Mouse (Mus musculus) right cerebral cortex, postnatal 4 days (tissue): ENCODE data around the gene Vmn1r174.
"Not testable (repeated sequence)": the region's sequence is repeated elsewhere in the genome, so short reads cannot be mapped to it uniquely, and the experiment has no call there.

ENCODE experiments used
- DNase-seq: peaks from one replicate; pipeline ENCODE4 v3.0.0-alpha.2; 2022

Vmn1r174 gene

GRCm38 (mm10) chr7:23751970-23752369 is at the start of gene Vmn1r174:
Gene Vmn1r174 (plus strand): TSS chr7:23752270.
- not testable (repeated sequence) for DNase-seq

DNA sequence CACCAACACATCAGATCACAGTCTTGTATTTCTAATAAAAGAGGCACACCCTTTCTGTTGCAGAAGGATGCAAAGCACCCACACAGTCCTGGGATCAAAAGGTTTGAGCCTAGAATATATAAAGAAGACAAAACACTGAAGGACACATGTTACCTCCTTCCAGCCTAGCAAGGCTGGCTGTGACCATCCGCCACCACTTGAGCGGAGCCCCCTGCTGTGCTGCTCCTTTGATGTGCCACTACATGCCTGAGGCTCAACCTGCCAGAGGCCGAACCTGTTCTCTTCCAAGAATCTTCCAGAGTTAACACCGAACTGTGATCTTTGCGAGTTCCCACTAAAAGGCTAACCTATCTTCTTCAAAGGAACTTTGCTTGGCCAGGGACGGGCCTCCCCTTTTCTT is 32.5 kb downstream of the Vmn1r174 start:
- DNase-seq = no peak

DNA sequence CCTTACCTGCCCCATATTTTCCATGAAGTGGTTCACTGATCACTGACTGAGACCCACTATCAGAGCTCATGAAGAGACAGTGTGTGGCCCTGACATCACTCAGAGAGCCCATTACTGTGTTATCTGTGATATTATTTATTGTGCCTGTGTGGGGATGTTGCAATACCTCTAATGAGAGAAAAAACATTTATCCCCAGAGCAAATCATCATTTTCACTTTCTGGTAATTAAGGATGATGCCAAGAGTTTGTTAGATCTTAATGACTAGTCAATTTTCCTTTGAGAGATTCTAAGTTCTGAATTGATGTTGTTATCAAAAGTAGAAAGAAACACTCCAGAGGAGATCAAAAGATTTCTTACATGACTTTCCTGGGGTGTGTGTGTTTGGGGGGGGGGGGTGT is 58.5 kb downstream of the Vmn1r174 start, which contains the start of gene Vmn1r175:
Gene Vmn1r175, minus strand, starts transcription at position 101 of the 400 bp plus-strand sequence.
- DNase-seq = not testable (repeated sequence)
